In genomic region chr5:21586763-21587162, GRCm38 (mm10) we compare ENCODE assay signal across 10 mouse cellular contexts. TPM values are rescaled to one million over a fixed set of nuclear protein-coding genes. Genes with fewer than 3 reads are reported as not detected.
DNase-seq lines count a peak whose midpoint lies in the region; ATAC-seq and TF ChIP-seq lines count a peak whose summit lies in the region.
"Had no signal": no experiment of that assay in that cellular context is flagged by ENCODE, and none has a peak within 500 bp of the region (broad histone marks: within the 10 kb centered on the region; RNA-seq: fewer than 3 reads in every experiment).

No protein-coding gene starts in this region.

- H3K4me2 ChIP-seq in neural tube, embryonic 15.5 days: no peak overlapping the region
- H3K4me2 ChIP-seq in forebrain, embryonic 15.5 days (replicated peaks): no peak overlapping the region
- no peak overlapping the region for H3K4me2 ChIP-seq in limb, embryonic 14.5 days (replicated peaks; ENCODE audit: low read depth, low read length, severe bottlenecking)
- H3K4me2 ChIP-seq: limb, embryonic 12.5 days; stomach, embryonic 15.5 days had no signal

- no peaks in the 10 kb centered on the region for H3K9me3 ChIP-seq in neural tube, embryonic 15.5 days (replicated peaks)
- no peaks in the 10 kb centered on the region for H3K9me3 ChIP-seq in forebrain, embryonic 15.5 days
- no peaks in the 10 kb centered on the region for H3K9me3 ChIP-seq in limb, embryonic 14.5 days (ENCODE audit: control insufficient read depth, low read length)
- H3K9me3 ChIP-seq: limb, embryonic 12.5 days; stomach, embryonic 15.5 days had no signal

- peak; percentile 84; the same call in 1 of the 2 replicates for TF ChIP-seq CTCF in small intestine, adult 2 months (IDR thresholded peaks at IDR 0.05; ENCODE audit: extremely low read depth, insufficient read length, insufficient replicate concordance, low read depth, low read length)

- WGBS in neural tube, embryonic 15.5 days: 53% methylated on average over 6 of the region's 6 CpGs
- WGBS in forebrain, embryonic 15.5 days: 55% methylated on average over 6 of the region's 6 CpGs
- 53% methylated on average over 6 of the region's 6 CpGs for WGBS in limb, embryonic 14.5 days
- WGBS in small intestine, adult 2 months: 48% methylated on average over 6 of the region's 6 CpGs

- no peak overlapping the region for H3K27ac ChIP-seq in neural tube, embryonic 15.5 days (replicated peaks)
- H3K27ac ChIP-seq in forebrain, embryonic 15.5 days (replicated peaks): no peak overlapping the region
- H3K27ac ChIP-seq in limb, embryonic 14.5 days (replicated peaks; ENCODE audit: low read depth, low read length): no peak overlapping the region
- no peak overlapping the region for H3K27ac ChIP-seq in small intestine, adult 2 months (ENCODE audit: insufficient read depth, low read depth, low read length)
- H3K27ac ChIP-seq: limb, embryonic 12.5 days; stomach, embryonic 15.5 days had no signal

- ATAC-seq in cerebellum, adult (ENCODE audit: insufficient number of reproducible peaks, low FRiP score, low TSS enrichment): no peak
- ATAC-seq in neural tube, embryonic 15.5 days (ENCODE audit: low FRiP score): no peak
- ATAC-seq in forebrain, embryonic 15.5 days (replicated peaks): peak; percentile 51; the same call in 1 of the 2 replicates
- no peak for ATAC-seq in limb, embryonic 14.5 days (ENCODE audit: low FRiP score, low read depth)

- DNase-seq in cerebellum, adult 9-10 months: peak; percentile 5
- DNase-seq in neural tube, embryonic 10.5 days (ENCODE audit: extremely low spot score, low spot score): peak; percentile 28
- DNase-seq in adrenal gland, postnatal 10 days: peak; percentile 69
- peak; percentile 37 for DNase-seq in limb, embryonic 14.5 days (ENCODE audit: low spot score)

- H3K36me3 ChIP-seq in neural tube, embryonic 15.5 days: no peaks in the 10 kb centered on the region
- H3K36me3 ChIP-seq in forebrain, embryonic 15.5 days: no peaks in the 10 kb centered on the region
- H3K36me3 ChIP-seq in limb, embryonic 14.5 days (ENCODE audit: control insufficient read depth, insufficient read depth, low read length): no peaks in the 10 kb centered on the region
- no peaks in the 10 kb centered on the region for H3K36me3 ChIP-seq in small intestine, adult 2 months (ENCODE audit: control insufficient read depth, insufficient read depth, low read length)
- H3K36me3 ChIP-seq: limb, embryonic 12.5 days; stomach, embryonic 15.5 days had no signal

- no peak overlapping the region for H3K4me3 ChIP-seq in neural tube, embryonic 15.5 days (replicated peaks)
- H3K4me3 ChIP-seq in forebrain, embryonic 15.5 days: no peak overlapping the region
- H3K4me3 ChIP-seq in limb, embryonic 14.5 days (replicated peaks; ENCODE audit: low read length): no peak overlapping the region
- no peak overlapping the region for H3K4me3 ChIP-seq in small intestine, adult 2 months (ENCODE audit: low read depth, low read length)
- H3K4me3 ChIP-seq: limb, embryonic 12.5 days; stomach, embryonic 15.5 days had no signal

- H3K4me1 ChIP-seq in neural tube, embryonic 15.5 days: no peaks in the 10 kb centered on the region
- H3K4me1 ChIP-seq in forebrain, embryonic 15.5 days: no peaks in the 10 kb centered on the region
- 0 out of 2 replicates have a peak, but pooled peaks cover 7% of the 10 kb centered on the region for H3K4me1 ChIP-seq in limb, embryonic 14.5 days (ENCODE audit: control insufficient read depth, insufficient read depth, low read length)
- H3K4me1 ChIP-seq in small intestine, adult 2 months (ENCODE audit: control insufficient read depth, insufficient read depth, insufficient read length, low read length): no peaks in the 10 kb centered on the region
- H3K4me1 ChIP-seq: stomach, embryonic 15.5 days had no signal

- TF ChIP-seq POLR2A in limb, embryonic 14.5 days (IDR thresholded peaks at IDR 0.05; ENCODE audit: borderline replicate concordance, extremely low read depth, insufficient read depth, insufficient read length): no peak
- no peak for TF ChIP-seq POLR2A in small intestine, adult 2 months (IDR thresholded peaks at IDR 0.05; ENCODE audit: low read depth, low read length)

- H3K9ac ChIP-seq in neural tube, embryonic 15.5 days (replicated peaks): no peak overlapping the region
- H3K9ac ChIP-seq in forebrain, embryonic 15.5 days (replicated peaks): no peak overlapping the region
- no peak overlapping the region for H3K9ac ChIP-seq in limb, embryonic 14.5 days (ENCODE audit: low read depth, low read length, severe bottlenecking)
- H3K9ac ChIP-seq: limb, embryonic 12.5 days; stomach, embryonic 15.5 days had no signal

- no peaks in the 10 kb centered on the region for H3K27me3 ChIP-seq in neural tube, embryonic 15.5 days (replicated peaks)
- H3K27me3 ChIP-seq in forebrain, embryonic 15.5 days: no peaks in the 10 kb centered on the region
- no peaks in the 10 kb centered on the region for H3K27me3 ChIP-seq in limb, embryonic 14.5 days (ENCODE audit: control insufficient read depth, insufficient read depth, low read length)
- H3K27me3 ChIP-seq in small intestine, adult 2 months (ENCODE audit: control insufficient read depth, insufficient read depth, low read length): no peaks in the 10 kb centered on the region
- H3K27me3 ChIP-seq: limb, embryonic 12.5 days; stomach, embryonic 15.5 days had no signal

RNA-seq across cellular contexts. Expression of gene Lrrc17, which starts 43.4 kb away (rescaled TPM):
- 8.1 and 18.6 TPM in 2 replicates for polyA plus RNA-seq in neural tube, embryonic 15.5 days (2015; fragmentation: Nextera tagmentation; extraction: Ambion mirVana)
- 10 to 100 TPM; 11.0 to 12.0 TPM for total RNA-seq in adrenal gland, postnatal 10 days (2021)
- 2.6 and 2.7 TPM in 2 replicates for polyA plus RNA-seq in forebrain, embryonic 15.5 days (2015; fragmentation: Nextera tagmentation; extraction: Ambion mirVana)
- polyA plus RNA-seq in limb, embryonic 14.5 days (2012; rRNA removed): 87.7 and 102 TPM in 2 replicates
- 109 and 116 TPM in 2 replicates for polyA plus RNA-seq in limb, embryonic 14.5 days (2014; fragmentation: Nextera tagmentation; extraction: Ambion mirVana)
- polyA plus RNA-seq in small intestine, adult 2 months (2012; rRNA removed): 0.37 and 0.56 TPM in 2 replicates

RNA-seq across cellular contexts. Expression of gene Fbxl13, which starts 58.7 kb away (rescaled TPM):
- polyA plus RNA-seq in neural tube, embryonic 15.5 days (2015; fragmentation: Nextera tagmentation; extraction: Ambion mirVana): 0.08 and 0.13 TPM in 2 replicates
- under 1 TPM; 0.12 to 0.21 TPM for total RNA-seq in adrenal gland, postnatal 10 days (2021)
- polyA plus RNA-seq in forebrain, embryonic 15.5 days (2015; fragmentation: Nextera tagmentation; extraction: Ambion mirVana): 0.33 and 0.34 TPM in 2 replicates
- 0.15 and 0.28 TPM in 2 replicates for polyA plus RNA-seq in limb, embryonic 14.5 days (2012; rRNA removed)
- polyA plus RNA-seq in limb, embryonic 14.5 days (2014; fragmentation: Nextera tagmentation; extraction: Ambion mirVana): 0.25 and 0.33 TPM in 2 replicates
- not detected in 2 replicates for polyA plus RNA-seq in small intestine, adult 2 months (2012; rRNA removed)

RNA-seq across cellular contexts. Expression of gene Armc10, which starts 58.9 kb away (rescaled TPM):
- polyA plus RNA-seq in neural tube, embryonic 15.5 days (2015; fragmentation: Nextera tagmentation; extraction: Ambion mirVana): 41.3 and 44.2 TPM in 2 replicates
- 10 to 100 TPM; 17.7 to 22.4 TPM for total RNA-seq in adrenal gland, postnatal 10 days (2021)
- polyA plus RNA-seq in forebrain, embryonic 15.5 days (2015; fragmentation: Nextera tagmentation; extraction: Ambion mirVana): 88.5 and 90.3 TPM in 2 replicates
- 55.0 and 56.0 TPM in 2 replicates for polyA plus RNA-seq in limb, embryonic 14.5 days (2012; rRNA removed)
- 44.4 and 49.8 TPM in 2 replicates for polyA plus RNA-seq in limb, embryonic 14.5 days (2014; fragmentation: Nextera tagmentation; extraction: Ambion mirVana)
- 12.0 and 31.8 TPM in 2 replicates for polyA plus RNA-seq in small intestine, adult 2 months (2012; rRNA removed)

Comparison
In these comparisons a context has a peak if more than half of its experiments do, and no peak if none do; other contexts are left out.
1. DNase-seq: peak in every context shown above with its lines; median percentile 69 in adrenal gland, postnatal 10 days; 37 in limb, embryonic 14.5 days; 28 in neural tube, embryonic 10.5 days; 5 in cerebellum, adult 9-10 months.